Mouse (Mus musculus) mesoderm, embryonic 11.5 days (tissue): Measurements from ENCODE around the gene Chfr.
A peak's percentile ranks its signal among the peaks of the same experiment; 100 is the strongest.

Experiments
- DNase-seq: peaks from one replicate; pipeline ENCODE4 v3.0.0-alpha.2; 2012; ENCODE audit warnings: low read depth, low spot score

The Chfr gene

DNA sequence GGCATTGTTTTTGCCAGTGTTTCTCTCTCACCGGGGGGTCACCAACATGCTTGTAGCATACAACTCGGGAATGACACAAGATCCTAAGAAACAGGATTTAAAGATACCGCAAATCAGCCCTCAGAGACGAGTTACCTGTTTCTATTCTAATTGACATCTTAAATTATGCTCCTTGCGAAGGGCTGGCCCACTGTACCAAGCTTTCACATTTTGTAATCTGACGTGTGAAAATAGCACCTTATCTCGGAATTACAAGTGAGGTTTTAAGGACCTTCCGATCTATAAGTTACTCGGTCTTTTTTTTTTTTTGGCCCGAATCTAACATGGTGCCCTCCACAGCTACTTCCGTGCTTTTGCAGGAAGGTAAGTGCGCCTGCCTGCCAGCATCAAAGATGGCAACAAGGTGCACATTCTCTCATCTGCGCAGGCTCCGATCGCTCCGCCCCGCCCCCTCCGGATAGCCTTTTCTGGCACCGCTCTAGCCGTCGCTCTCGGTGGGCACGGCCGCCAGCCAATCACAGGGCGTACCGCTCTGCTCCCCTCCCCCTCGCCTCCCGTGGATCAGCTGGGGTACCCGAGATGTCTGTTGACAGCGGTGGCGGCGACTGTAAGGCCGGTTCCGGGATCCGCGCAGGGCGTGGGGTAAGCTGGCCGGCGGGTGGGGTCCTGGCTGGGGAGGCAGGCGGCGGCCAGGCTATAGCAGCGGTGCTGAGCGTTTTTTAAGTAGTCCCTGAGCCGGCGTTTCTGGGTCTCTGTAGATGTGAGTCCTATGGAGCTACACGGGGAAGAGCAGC lies at the start of gene Chfr:
Chfr (plus strand) TSS at position 550 of the 794 bp plus-strand sequence.
- peak; percentile 97 for DNase-seq

- DNase-seq: no peak
Observed at GRCm38 (mm10) chr5:110086161-110086866, 49.3 kb upstream of the Chfr start.

DNA sequence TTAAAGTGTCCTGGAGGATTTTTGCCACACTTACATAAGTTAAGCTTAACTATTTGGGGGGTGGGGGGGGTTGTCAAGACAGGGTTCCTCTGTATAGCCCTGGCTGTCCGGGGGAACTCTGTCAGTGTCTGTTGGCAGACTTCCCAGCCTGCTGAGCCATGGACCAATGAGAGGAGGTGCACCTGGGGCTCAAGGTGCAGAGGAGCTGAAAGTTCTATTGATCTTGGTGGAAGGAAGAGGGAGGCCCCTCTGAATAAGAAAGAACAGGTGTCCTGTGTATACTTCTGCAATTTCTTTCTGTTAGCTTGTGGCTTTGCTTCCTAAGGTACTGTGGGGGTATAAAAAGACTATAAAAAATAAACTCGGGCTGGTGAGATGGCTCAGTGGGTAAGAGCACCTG lies 44.1 kb upstream of the Chfr start:
- no peak for DNase-seq

DNA sequence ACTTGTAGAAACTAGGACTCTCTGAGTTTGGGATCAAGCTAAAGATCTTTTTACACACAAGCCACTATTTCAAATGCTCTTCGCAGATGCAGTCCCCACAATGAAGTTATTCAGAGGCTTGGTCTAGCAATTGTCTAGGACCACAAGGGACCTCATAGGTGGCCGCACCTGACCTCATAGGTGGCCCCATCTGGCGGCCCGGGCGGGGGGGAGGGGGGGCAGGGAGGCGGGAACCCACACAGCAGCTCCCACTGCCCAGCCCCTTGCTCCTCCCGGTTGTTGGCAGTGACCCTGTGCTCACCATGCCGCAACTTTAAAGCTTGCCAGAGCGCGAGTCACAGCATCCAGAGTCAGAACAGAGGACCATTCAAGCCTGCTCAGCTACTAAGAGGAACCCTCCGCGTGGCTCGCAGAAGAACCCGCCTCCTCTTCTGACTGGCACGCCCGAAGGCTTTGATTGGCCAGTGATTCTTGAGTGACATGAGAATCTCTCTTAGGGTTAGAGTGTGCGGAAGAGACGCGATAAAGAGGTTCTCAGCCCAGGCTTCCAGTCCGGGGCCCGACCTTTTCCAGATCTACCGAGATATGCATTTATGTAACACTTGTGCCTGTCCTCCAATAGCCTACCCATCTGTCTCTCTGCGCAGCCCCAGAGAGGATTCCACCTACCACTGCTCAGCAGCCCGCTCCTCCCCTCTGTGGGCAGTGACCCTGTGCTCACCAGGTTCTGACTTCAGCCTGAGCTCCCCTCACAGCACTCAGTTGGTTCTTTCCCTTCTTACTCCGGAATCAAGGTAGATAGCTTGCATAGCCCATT lies 41.4 kb upstream of the Chfr start, which contains the start of gene Gm35315:
Gm35315 (minus strand) TSS at position 391 of the 817 bp plus-strand sequence.
- DNase-seq: peak; percentile 91

- no peak for DNase-seq
Observed at GRCm38 (mm10) chr5:110094847-110095213, 40.8 kb upstream of the Chfr start.

DNA sequence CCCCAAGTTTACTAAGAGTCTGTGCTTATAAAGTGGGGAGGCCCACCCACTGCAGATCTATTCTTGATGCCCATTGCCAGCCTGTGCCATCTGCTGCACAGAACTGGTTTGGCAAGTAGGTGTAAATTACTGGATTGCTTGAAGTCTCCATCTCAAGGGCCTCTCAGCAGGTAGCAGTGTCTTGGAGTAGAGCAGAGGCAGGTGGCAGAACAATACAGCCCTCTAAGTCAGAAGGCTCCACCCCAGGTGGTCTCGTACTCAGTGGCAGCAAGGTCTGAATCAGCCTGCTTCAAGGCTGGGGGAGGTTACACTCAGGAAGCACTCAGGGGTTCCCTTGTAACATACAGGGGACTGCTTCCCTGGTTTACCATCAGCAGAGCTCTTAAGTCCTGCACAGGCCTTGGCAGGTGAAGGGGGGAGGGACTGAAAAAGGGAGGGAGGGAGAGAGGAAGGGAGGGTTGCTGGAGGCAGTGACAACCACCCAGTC lies 36.6 kb upstream of the Chfr start:
- DNase-seq: no peak

DNA sequence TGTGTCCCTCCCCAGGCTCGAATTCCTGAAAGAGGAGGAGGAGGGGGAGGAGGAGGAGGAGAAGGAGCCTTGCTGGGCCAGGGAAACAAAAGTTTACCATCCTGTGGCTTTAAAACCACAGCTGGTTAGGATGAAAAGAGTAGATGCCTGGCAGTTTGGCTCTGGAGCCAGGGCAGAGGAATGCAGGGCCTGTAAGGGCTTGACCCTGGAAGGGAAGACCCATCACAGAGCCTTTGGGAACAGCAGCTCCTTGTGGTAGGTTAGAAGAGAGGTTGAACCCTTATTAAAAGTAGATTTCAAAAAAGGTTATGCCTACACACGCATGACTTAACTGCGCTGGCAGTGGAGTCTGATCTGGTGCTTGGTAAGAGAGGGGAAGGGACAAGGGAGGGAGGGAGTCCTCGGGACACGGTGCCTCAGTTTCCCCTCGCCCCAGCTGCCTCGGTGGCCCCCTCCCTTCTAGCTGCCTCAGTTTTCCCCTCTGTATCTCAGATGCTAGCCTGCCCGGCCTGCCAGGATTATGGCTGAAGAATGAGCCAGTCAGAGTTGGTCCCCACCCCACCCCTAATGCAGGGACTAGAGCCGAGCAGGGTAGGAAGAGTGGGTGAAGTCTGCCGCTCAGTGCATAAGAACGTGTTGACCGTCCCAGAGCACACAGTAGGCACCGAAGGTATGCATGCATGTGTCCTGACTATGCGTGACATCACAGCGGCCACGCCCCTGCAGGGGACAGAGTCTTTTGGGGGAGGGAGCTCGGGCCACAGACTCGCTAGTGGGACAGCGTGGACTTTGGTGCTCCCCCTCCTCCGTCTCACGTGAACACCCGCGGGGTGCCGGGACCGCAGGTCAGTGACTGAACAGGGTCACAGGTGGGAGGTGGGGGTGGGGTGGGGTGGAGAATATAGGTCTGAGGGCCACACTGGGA lies 35.7 kb upstream of the Chfr start, which contains the start of gene Plcxd1:
Plcxd1 (plus strand) TSS at position 314 of the 925 bp plus-strand sequence.
- DNase-seq: no peak

DNA sequence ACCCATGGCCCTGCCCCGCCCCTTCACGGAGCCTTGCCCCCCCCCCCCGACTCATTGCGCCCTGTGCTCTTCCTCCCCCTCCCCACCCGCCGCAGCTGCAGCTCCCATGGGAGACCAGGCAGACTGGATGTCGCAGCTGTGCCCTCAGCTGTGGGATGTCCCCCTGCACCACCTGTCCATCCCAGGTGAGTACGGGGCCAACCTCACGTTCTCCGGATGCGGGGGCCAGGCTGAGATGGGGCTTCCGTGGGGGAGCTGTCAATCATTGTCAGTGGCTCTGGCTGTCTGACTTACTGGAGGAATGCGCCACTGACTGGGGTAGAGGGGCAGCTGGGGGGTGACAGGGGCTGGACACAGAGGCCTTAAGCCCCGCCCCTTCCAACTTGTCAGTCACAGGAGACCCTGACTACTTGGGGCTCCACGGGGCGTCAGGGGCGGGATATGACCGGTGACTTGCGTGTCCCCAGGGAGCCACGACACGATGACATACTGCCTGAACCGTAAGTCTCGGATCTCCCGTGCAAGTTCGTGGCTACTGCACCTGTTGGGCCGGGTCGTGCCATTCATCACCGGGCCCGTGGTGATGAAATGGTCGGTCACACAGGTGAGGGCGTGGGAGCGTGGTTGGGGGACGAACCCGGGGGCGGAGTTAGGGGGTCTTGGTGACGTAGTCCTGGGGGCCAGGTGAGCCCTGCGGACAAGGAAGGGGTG lies 34.6 kb upstream of the Chfr start:
- peak; percentile 48 for DNase-seq

DNA sequence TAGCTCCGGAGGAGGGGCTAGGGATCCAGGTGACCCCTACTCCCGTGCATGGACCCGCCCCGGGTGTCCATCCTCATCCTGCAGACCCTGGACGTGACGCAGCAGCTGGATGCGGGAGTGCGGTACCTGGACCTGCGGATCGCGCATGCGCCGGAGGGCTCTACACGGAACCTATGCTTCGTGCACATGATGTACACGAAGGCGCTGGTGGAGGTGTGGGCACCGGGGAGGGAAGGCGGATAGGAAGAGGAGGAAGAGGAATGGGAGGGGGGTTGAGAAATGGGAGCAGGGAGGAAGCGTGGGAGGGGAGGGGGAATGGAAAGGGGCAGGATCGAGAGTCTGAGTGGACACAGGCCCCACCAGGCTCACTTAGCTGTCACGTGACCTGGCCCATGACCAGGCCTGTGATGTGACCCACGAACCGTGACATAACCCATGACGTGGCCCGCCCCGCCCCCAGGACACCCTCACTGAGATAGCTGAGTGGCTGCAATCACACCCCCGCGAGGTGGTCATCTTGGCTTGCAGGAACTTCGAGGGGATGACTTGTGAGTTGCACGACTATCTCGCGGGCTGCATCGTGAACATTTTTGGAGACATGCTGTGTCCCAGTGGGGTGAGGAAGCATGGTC lies 33.8 kb upstream of the Chfr start:
- DNase-seq: no peak

DNA sequence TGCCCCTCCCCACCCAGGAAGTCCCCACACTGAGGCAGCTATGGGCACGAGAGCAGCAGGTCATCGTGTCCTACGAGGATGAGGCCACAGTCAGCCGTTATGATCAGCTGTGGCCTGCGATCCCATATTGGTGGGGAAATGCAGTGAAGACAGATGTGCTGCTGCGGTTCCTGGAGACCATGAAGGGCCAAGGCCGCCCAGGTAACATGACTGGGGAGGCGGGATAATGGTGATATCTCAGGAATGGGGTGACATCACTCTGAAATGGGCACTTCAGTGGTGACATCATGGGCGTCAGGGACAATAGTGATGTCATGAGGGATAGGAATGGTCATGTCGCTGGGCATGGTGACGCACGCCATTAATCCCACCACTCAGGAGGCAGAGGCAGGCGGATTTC lies 33.2 kb upstream of the Chfr start:
- DNase-seq: no peak

DNA sequence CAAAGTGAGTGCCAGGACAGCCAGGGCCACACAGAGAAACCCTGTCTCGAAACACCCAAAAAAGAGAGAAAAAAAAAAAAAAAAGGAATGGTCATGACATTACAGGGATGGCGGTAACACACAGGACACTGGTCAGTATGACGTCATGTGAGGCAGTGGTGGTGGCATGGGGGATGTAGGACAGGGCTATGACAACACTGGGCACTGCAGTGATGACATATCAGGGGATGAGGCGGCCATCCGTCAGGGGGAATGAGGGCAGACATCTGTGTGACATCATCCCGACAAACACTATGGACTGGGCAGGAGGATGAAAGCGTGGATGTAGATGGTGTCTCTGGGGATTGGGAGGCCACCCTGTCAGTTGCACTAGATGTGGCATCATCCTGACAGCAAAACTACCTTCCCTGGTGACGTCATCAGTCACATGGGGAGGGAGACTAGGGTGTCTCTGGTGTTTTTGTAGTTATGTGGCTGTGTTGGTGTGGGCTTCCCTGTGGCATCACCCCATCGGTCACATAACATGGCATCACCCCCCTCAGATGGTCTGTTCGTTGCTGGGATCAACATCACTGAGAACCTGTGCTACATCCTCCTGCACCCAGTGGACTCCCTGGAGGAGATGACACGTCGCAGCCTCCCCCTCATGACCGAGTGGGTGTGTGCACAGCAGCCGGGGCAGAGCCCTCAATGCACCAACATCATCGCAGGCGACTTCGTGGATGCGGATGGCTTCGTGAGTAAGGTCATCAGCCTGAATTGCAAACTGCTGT lies 32.6 kb upstream of the Chfr start:
- DNase-seq: no peak

GRCm38 (mm10) chr5:110103901-110104615 lies 31.6 kb upstream of the Chfr start:
- DNase-seq: no peak

DNA sequence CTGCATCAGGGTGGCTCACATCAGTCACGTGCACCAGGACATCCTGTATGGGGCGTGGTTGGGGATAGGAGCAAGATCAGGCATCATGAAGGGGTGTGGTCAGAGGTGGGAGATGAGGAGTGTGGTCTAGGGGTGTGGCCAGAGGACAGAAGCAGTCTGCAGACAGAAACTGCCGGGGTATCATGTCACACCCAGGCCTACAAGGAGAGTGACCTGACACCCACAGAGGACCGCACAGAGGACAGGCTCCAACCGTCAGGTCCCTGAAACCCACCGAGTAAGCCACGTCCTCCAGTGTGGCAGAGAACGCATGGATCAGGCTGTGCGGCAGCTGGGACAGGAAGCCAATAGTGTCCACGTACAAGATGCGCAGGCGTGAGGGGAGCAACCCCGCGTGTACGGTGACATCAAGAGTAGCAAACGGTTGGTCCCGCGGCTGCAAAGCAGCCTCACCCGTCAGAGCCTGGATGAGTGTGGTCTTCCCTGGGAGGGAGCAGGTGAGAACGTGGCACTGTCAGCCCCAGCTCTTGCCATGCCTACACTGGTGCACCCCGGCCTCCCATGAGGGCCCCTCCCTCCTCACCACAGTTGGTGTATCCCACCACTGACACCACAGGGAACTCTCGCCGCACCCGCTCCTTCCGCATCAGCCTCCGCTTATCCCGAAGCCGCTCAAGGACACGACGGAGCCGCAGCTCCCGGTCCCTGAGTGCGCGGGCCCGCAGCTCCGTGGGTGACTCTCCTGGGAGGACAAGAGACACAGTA lies 30.8 kb upstream of the Chfr start:
- no peak for DNase-seq

DNA sequence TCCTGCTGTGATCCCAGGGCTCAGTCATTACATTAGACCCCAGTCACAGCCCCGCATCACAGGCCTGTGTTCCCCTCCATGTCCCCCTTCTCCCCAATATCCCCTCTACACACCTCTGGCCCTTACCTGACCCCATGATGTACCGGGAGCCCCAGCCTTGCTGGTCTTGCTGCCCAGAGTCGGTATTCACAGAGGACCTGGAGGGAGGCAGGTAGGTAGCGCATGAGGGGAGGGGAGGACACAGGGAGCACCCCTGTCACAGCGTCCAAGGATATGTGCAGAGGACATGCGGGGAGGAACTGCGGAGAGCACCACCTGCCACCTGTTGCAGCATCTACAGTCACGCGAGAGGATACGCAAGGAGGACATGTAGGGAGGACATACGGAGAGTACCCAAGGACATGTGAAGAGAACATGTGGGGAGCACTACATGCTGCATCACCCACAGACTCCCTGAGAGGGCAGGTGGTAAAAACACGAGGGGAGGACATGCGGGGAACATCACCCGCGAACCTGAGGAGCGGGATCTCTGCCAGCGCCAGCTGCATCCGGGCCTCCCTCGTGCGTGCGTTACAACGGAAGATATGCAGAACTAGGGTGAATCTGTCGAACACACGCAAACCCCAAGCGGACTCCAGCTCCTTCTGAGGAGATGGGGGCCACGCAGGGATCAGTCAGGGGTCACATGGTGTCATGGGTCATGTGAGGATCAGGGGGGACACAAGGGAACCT lies 29.3 kb upstream of the Chfr start:
- DNase-seq: no peak

DNA sequence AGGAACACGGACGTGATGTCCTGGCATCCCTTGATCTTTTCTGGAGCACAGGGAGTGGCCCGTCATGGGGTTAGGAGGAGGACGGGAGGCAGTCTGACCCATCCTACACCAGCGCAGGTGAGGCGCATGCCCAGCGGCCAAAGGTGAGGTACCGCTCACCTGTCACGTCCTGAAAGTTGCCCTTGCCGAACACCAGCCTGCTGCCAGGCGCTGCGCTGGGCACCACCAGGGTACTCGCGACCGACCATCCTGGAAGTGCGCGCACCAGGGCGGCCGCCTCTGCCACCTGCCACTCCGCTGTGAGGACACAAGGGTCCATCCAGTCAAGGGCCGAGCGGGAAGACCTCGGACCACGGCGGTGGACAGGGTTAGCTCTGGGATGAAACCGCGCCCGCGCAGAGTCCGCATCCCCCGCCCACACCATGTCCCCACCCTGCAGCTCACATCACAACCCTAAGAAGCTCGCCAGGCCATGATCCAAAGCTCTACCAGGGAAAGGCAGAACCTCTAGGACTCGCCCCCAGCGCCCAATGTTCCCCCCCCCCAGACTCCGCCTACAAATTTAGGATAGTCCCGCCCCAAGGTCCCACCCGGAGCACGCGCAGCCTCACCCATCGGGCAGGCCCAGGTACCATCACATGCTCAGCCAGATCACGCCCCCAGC lies 28.6 kb upstream of the Chfr start:
- DNase-seq: no peak

DNA sequence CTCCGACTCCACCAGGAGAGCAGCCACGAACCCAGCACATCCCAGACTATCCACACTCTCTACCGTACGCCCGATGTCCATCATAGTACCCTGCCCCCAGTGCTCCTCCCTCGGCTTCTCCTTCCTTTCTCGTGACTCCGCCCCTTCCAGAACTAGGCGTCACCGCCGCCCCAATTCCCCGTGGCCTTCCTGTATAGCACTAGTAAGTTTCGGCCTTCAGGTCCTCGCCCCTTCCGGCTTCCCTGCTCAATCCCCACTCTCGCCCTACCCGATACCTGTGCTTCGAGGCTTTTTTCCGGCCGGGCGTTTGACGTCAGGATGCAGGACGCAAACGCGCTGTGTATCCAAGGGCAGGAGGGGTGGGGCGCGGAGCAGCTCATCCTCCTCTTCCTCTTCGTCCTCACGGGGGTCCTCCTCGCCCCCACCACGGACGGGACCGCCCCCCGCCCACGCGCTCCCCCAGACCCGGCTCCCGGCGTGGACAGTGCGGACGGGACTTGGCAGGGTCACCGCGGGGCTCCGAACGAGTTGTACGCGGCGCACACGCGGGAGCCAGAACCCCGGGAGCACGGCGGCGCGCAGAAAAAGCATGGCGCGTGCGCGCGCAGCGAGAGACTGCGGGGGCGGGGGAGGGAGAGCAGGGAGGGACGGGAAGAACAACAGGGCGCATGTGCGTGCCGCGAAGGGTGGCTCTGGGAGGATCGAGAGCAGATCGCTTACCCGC lies 27.9 kb upstream of the Chfr start, which contains the start of gene Gtpbp6:
Gtpbp6 (minus strand) TSS at position 617 of the 724 bp plus-strand sequence.
- peak; percentile 97 for DNase-seq
